Mouse (Mus musculus) limb, embryonic 12.5 days (tissue): ENCODE results near the gene Cntnap2. TPM values are rescaled to one million over a fixed set of nuclear protein-coding genes. Genes with fewer than 3 reads are reported as not detected.

Source experiments
- ATAC-seq: fragments of 200-750 bp; cut with Nextera tagmentation; 2 replicates; pipeline ENCODE4 v1.8.0; 2017; ENCODE audit warnings: low read depth, moderate TSS enrichment; ENCODE audit not compliant: insufficient number of reproducible peaks, insufficient read depth, low FRiP score, low TSS enrichment
- H3K27ac ChIP-seq: fragments of 300-500 bp; sonication (generic); 2 replicates; pipeline ENCODE4 v1.5.1; 2016; ENCODE audit warnings: mild to moderate bottlenecking, moderate library complexity
- H3K27me3 ChIP-seq: fragments of 300-500 bp; sonication (generic); 2 replicates; pipeline ENCODE4 v1.6.1; 2016; ENCODE audit warnings: mild to moderate bottlenecking, moderate library complexity
- H3K36me3 ChIP-seq: fragments of 300-500 bp; sonication (generic); 2 replicates; pipeline ENCODE4 v1.6.1; 2016; ENCODE audit warnings: mild to moderate bottlenecking, moderate library complexity
- H3K4me1 ChIP-seq: fragments of 300-500 bp; sonication (generic); replicated peaks from 2 replicates; pipeline ENCODE4 v1.6.1; 2016
- H3K4me2 ChIP-seq: fragments of 300-500 bp; sonication (generic); 2 replicates; pipeline ENCODE4 v1.6.1; 2016; ENCODE audit warnings: mild to moderate bottlenecking, moderate library complexity
- H3K4me3 ChIP-seq: fragments of 300-500 bp; sonication (generic); replicated peaks from 2 replicates; pipeline ENCODE4 v1.5.1; 2016; ENCODE audit warnings: mild to moderate bottlenecking
- H3K9ac ChIP-seq: fragments of 300-500 bp; sonication (generic); replicated peaks from 2 replicates; pipeline ENCODE4 v1.6.1; 2016; ENCODE audit warnings: mild to moderate bottlenecking, moderate library complexity
- H3K9me3 ChIP-seq: fragments of 300-500 bp; sonication (generic); 2 replicates; pipeline ENCODE4 v1.6.1; 2016; ENCODE audit warnings: mild to moderate bottlenecking, moderate library complexity
- WGBS: fragments of 180-500 bp; shearing (Covaris S2); methylation state at CpG from one replicate; pipeline ENCODE4 v1.1.7; 2016; 5-methylcytosine and 5-hydroxymethylcytosine counted together
- polyA plus RNA-seq: library from polyadenylated mRNA; unstranded; fragments of >200 nt; fragmentation: Nextera tagmentation; extraction: Ambion mirVana; gene quantifications from 2 replicates; pipeline ENCODE4 v1.2.1, GENCODE M21; 2016

Cntnap2 gene
- polyA plus RNA-seq, 1 experiment from 2014 or later: 1.6 TPM

DNA sequence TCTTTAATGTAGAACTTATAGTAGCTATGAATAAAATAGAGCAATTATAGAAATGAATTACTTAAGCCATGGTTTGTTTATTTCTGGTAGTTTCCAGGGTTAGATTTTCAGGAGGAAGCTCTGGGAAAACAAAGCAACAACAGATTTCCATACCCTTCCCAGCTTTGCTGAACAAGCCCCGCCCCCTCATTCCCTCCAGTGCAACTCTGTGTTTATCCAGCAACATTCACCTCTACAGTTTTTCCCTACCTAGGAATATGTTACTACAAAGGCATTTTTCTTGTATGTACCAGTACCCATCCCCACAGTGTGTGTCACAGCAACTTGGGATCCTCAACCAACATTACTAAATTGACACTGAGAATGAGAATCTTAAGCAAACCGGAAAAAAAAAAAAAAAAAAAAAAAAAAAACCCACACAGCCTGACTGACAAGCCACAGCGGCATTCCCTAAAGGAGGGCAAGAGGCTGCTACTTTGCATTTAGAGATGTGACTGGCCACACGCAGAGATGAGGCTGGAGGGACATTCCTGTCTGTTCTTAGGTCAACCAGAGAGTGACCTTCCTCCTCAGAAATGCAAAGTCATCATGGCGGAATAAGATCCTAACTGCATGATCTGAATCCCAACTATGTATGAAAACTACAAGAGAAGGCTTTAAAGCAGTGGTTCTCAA lies 2260.3 kb downstream of the Cntnap2 start:
- no peaks in the 10 kb centered on the region for H3K36me3 ChIP-seq
- peaks cover 11% of the 10 kb centered on the region for H3K4me1 ChIP-seq
- H3K4me2 ChIP-seq: peak overlapping the region; percentile 33; the same call in 1 of the 2 replicates
- no peaks in the 10 kb centered on the region for H3K9me3 ChIP-seq
- H3K27ac ChIP-seq: no peak overlapping the region
- no peak for ATAC-seq
- 18% methylated on average over 5 of the region's 5 CpGs for WGBS
- no peak overlapping the region for H3K9ac ChIP-seq
- no peak overlapping the region for H3K4me3 ChIP-seq
- no peaks in the 10 kb centered on the region for H3K27me3 ChIP-seq

DNA sequence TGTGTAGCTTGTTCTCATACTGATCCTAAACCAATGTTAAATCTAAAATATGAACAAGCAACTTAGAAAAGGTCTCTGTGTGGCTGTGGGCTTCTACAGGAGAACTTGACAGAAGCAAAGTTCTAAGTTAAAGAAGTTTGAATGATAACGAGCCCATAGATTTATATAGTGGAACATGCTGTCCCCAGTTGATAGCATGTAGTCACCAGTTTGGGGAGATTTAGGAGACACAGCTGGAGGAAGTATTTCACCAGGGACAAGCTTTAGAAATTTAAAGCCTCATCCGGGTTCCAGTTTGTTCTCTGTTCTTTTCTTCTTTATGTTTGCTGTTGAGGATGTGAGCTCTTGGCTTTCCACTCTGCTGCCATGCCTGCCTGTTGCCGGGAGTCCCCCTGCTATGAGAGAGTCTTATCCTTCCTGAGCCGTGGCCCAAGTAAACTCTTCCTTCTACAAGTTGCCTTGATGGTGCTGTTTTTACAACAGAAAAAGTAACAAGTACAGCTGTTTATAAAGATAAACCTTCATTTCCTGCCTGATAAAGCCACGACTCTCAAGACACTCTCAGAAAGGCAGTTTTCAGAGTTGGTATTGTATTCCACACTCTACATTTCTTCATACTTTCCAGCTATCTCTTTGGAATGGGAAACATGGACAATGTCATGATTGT lies 2264.1 kb downstream of the Cntnap2 start:
- no peaks in the 10 kb centered on the region for H3K9me3 ChIP-seq

DNA sequence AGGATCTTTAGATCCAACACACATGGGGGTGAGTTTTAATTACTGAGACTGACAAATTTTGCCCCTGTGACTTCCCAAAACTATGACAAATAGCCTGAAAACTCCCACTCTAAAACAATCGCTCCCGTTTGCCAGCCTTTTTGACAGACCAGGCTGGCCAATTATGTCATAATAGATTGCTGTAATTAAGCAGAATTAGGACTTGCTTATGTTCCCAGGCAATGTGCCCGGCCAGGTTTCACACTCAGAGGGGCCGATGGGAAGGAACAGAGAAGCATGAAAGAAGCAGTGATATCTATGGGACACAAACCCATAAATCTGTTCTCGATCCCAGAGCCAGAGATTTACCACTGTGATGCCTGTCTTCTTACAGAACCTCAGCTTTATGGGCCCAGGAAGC lies 2264.7 kb downstream of the Cntnap2 start:
- Histone ChIP-seq H3K9ac (no peak overlapping the region), H3K27me3 (no peaks in the 10 kb centered on the region), H3K4me1 (peaks cover 2% of the 10 kb centered on the region; the same call in 1 of the 2 replicates), H3K4me2 (no peak overlapping the region), H3K27ac (no peak overlapping the region), H3K4me3 (no peak overlapping the region), H3K9me3 (no peaks in the 10 kb centered on the region), H3K36me3 (no peaks in the 10 kb centered on the region)
- no peak for ATAC-seq
- WGBS: 31% methylated on average over 5 of the region's 5 CpGs

More for the DNA sequence above, 2264.1 kb downstream of the Cntnap2 start:
- peaks cover 6% of the 10 kb centered on the region; the same call in 1 of the 2 replicates for H3K4me1 ChIP-seq
- no peak overlapping the region for H3K9ac ChIP-seq
- no peak overlapping the region for H3K4me2 ChIP-seq
- no peak overlapping the region for H3K4me3 ChIP-seq
- no peaks in the 10 kb centered on the region for H3K27me3 ChIP-seq
- 55% methylated on average over 5 of the region's 5 CpGs for WGBS
- H3K36me3 ChIP-seq: no peaks in the 10 kb centered on the region
- no peak for ATAC-seq
- no peak overlapping the region for H3K27ac ChIP-seq

DNA sequence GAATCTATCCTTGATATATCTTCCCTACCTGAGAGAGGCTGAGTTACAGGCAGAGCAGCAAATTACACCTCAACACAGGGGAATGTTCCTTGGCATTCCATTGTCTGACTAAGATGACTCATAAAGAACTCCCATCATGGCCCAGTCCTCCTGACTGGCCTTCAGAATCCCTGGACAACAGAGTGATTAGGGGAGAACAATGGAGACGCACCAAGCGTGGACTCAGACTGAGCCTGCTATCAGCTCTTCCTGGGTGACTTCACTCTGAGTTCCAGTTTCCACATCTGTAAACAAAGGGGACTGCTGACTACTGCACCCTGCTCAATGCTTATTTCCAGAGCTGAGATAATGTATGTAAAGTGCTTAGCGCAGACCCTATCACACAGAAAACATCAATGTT lies 2269.1 kb downstream of the Cntnap2 start:
- no peaks in the 10 kb centered on the region for H3K9me3 ChIP-seq
- no peaks in the 10 kb centered on the region for H3K27me3 ChIP-seq
- no peak overlapping the region for H3K4me2 ChIP-seq
- 95% methylated on average over 3 of the region's 3 CpGs for WGBS
- H3K4me3 ChIP-seq: no peak overlapping the region
- no peak for ATAC-seq
- H3K27ac ChIP-seq: no peak overlapping the region
- H3K9ac ChIP-seq: no peak overlapping the region
- H3K4me1 ChIP-seq: no peaks in the 10 kb centered on the region
- no peaks in the 10 kb centered on the region for H3K36me3 ChIP-seq

DNA sequence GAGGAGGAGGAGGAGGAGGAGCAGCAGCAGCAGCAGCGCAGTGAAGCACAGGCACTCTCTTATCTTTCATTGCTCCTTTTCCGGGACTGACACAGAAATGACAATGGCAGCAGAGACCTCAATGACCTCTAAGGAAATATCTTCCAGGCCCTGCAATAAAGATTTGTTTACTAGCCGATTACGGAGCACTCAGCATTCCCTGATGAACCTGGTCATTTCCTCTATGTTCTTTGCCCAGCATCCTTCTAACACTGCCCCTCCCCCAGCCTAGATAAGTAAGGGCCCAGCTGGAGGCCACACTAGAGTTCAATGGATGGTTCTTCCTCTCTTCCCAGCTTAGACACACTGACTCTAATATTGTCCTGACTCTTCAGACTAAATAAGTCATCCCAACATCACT lies 2270.1 kb downstream of the Cntnap2 start:
- ATAC-seq: no peak
- Histone ChIP-seq H3K9me3 (no peaks in the 10 kb centered on the region), H3K27ac (no peak overlapping the region), H3K4me1 (no peaks in the 10 kb centered on the region), H3K36me3 (no peaks in the 10 kb centered on the region), H3K27me3 (no peaks in the 10 kb centered on the region), H3K4me3 (no peak overlapping the region), H3K4me2 (no peak overlapping the region), H3K9ac (no peak overlapping the region)
- WGBS: 16% methylated on average over 4 of the region's 4 CpGs

DNA sequence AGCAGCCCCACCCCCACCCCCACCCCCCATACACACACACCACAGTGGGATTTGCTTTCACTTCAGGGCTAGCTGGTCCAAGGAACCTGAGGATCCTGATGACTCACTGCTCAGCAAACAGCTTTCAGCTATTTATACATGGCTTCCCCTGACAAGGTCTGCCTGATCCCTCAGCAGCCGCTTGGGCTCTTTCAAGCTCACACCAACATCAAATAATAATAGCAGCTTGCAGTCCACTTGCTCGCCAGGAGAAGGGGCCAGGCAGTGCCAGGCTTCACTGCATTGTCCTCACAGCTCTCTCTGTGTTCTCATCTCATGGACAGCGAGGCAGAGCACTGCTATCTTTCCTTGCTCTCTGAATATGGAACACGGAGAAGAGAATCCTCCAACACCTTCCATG lies 2273.9 kb downstream of the Cntnap2 start:
- Histone ChIP-seq H3K27ac (no peak overlapping the region), H3K4me1 (no peaks in the 10 kb centered on the region), H3K9me3 (no peaks in the 10 kb centered on the region), H3K36me3 (no peaks in the 10 kb centered on the region), H3K27me3 (no peaks in the 10 kb centered on the region), H3K9ac (no peak overlapping the region), H3K4me3 (no peak overlapping the region), H3K4me2 (no peak overlapping the region)
- 51% methylated on average over 4 of the region's 4 CpGs for WGBS
- no peak for ATAC-seq

DNA sequence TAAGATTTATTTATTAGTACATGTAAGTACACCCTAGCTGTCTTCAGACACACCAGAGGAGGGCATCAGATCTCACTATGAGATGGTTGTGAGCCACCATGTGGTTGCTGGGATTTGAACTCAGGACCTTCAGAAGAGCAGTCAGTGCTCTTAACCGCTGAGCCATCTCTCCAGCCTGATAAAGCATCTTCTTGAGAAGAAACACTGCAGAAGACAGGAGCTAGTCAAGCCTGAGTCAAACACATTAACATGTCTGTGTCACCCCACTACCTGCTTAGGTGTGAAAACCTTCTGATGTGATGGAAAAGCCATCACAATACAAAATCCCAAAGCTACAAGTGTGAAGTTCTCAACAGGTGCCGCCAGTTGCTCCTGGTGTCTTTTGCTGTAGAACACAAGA lies 2275.2 kb downstream of the Cntnap2 start:
- no peak overlapping the region for H3K4me3 ChIP-seq
- no peak for ATAC-seq
- 79% methylated on average over 2 of the region's 2 CpGs for WGBS
- H3K9me3 ChIP-seq: no peaks in the 10 kb centered on the region
- H3K27ac ChIP-seq: no peak overlapping the region
- no peaks in the 10 kb centered on the region for H3K4me1 ChIP-seq
- no peak overlapping the region for H3K9ac ChIP-seq
- H3K36me3 ChIP-seq: no peaks in the 10 kb centered on the region
- H3K27me3 ChIP-seq: no peaks in the 10 kb centered on the region
- no peak overlapping the region for H3K4me2 ChIP-seq

DNA sequence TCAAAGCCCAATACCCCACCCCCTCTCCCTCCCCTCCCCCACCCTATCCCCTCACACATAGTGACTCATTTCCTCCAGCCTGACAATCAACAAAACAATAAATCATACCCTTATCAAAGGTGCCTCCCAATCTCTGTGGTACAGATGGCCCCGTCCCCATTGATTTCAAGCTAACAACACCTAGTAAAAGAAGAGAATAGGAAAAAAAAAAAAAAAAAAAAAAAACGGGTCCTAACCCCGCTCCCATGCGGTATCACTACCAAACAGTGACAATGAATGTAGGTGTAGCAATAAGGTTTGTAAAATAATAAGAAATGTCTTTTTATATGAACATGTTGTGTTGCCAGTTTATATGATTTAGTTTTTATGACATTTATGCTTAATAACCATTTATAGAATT lies 2278.1 kb downstream of the Cntnap2 start:
- no peak overlapping the region for H3K27ac ChIP-seq
- no peaks in the 10 kb centered on the region; the same call in 1 of the 2 replicates for H3K4me1 ChIP-seq
- no peak overlapping the region for H3K4me2 ChIP-seq
- 75% methylated on average over 4 of the region's 4 CpGs for WGBS
- H3K9me3 ChIP-seq: no peaks in the 10 kb centered on the region
- H3K27me3 ChIP-seq: no peaks in the 10 kb centered on the region
- H3K4me3 ChIP-seq: no peak overlapping the region
- H3K9ac ChIP-seq: no peak overlapping the region
- no peak for ATAC-seq
- H3K36me3 ChIP-seq: no peaks in the 10 kb centered on the region

DNA sequence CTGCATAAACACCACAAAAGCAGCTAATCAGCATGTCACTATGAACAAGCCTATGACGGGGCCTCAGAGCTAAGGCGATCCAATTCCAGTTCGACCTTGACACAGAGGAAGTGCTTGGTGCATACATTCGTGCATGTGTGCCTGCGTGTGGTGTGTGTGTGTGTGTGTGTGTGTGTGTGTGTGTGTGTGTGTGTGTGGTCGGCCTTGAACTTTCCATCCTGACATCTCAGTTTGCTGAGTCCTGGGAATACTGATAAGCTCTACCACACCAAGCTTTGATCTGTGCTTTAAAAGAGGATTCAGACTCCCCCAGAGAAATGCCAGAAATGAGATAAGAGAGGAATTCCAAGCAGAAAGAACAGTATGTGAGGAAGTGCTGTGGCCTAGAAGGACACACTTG lies 2279.0 kb downstream of the Cntnap2 start:
- Histone ChIP-seq H3K4me2 (no peak overlapping the region), H3K9me3 (no peaks in the 10 kb centered on the region), H3K4me3 (no peak overlapping the region), H3K4me1 (no peaks in the 10 kb centered on the region; the same call in 1 of the 2 replicates), H3K36me3 (no peaks in the 10 kb centered on the region), H3K9ac (no peak overlapping the region), H3K27ac (no peak overlapping the region), H3K27me3 (no peaks in the 10 kb centered on the region)
- no peak for ATAC-seq
- 75% methylated on average over 6 of the region's 6 CpGs for WGBS

DNA sequence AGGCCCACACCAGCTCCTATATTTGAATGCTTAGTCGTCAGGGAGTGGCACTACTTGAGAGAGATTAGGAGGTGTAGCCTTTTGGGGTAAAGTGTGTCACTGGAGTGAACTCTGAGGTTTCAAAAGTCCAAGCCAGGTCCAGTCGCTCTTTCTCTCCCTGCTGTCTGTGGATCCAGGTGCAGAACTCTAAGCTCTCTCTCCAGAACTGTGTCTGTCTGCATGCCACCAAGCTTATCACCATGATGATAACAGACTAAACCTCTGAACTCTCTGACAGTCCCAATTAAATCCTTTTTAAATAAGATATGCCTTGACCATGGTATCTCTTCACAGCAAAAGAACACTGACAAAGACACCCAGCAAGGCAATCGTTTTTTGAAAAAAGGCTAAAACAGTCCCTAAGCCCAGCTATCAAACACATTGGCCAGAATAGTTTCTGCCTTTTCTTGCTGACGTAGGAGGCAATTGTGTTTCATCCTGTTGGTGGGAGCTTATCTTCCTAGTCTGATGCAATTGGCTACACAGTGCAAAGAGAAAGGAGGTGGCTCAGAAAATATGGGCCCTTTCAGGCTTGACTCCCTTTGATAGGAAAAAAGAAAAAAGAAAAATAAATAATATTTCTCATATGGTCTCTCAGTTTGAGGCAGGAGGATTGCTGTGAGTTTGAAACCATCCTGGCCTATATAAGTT lies 2281.8 kb downstream of the Cntnap2 start:
- H3K27me3 ChIP-seq: no peaks in the 10 kb centered on the region
- 75% methylated on average over 4 of the region's 4 CpGs for WGBS
- no peak overlapping the region for H3K9ac ChIP-seq
- H3K36me3 ChIP-seq: no peaks in the 10 kb centered on the region
- no peak overlapping the region for H3K27ac ChIP-seq
- no peak overlapping the region for H3K4me3 ChIP-seq
- no peaks in the 10 kb centered on the region for H3K9me3 ChIP-seq
- no peak overlapping the region for H3K4me2 ChIP-seq
- no peak for ATAC-seq
- H3K4me1 ChIP-seq: no peaks in the 10 kb centered on the region; the same call in 1 of the 2 replicates

DNA sequence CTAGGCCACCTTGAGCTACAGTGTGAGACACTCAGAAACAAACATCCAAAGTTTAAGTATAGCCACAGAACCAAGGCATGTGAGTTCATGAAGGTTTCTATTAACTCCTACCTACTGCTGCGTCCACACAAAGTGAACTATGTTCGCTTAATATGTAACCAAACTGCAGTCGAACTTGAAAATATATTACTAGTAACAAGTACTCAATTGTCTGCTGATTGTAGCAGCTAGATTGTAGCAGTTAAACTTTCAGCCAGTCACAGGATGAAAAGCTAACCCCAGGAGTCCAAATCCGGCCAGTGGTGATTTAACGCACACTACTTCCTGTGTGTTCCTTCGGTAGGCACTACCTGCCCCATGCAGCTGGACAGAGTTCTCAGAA lies 2282.3 kb downstream of the Cntnap2 start:
- Histone ChIP-seq H3K27me3 (no peaks in the 10 kb centered on the region), H3K36me3 (no peaks in the 10 kb centered on the region), H3K4me3 (no peak overlapping the region), H3K4me1 (no peaks in the 10 kb centered on the region; the same call in 1 of the 2 replicates), H3K27ac (no peak overlapping the region), H3K9ac (no peak overlapping the region), H3K4me2 (no peak overlapping the region), H3K9me3 (no peaks in the 10 kb centered on the region)
- no peak for ATAC-seq
- whole genome bisulfite sequencing: 39% methylated on average over 6 of the region's 6 CpGs
